Mouse (Mus musculus): ENCODE results near the gene Gm11985. TPM values are rescaled to one million over a fixed set of nuclear protein-coding genes. Genes with fewer than 3 reads are reported as not detected.

Gene Gm11985
- polyA plus RNA-seq, 1 experiment from 2014 or later, result not detected

DNA sequence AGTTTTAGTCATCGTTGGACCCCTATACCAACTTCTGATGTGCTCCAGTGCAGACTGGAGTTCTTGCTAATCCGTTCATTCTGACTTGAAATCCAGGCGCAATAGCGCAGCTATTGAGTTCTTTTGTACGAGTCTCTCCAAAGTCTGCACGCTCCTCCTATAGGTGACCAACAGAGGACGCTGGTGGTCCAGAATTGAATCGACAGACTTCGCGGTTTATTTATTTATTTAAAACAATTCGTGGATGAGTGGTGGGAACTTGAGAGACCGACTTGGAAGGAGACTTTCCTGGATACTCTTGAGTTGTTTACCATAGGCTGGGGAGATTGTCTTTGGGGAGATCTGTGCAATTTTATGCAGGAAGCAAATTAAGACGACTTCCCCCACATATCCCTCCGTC, 26.4 kb upstream of the Gm11985 start:
- H3K4me3 ChIP-seq, result peak overlapping the region; percentile 76
- peak; percentile 69 for DNase-seq (ENCODE audit: low spot score)
- peaks cover 44% of the 10 kb centered on the region for H3K27me3 ChIP-seq (ENCODE audit: insufficient read depth, poor library complexity, severe bottlenecking)
- 9% methylated on average over 14 of the region's 14 CpGs for WGBS
- H3K9me3 ChIP-seq, result no peaks in the 10 kb centered on the region
- H3K27ac ChIP-seq, result no peak overlapping the region
- H3K4me1 ChIP-seq (replicated peaks), result peaks cover 35% of the 10 kb centered on the region
- H3K36me3 ChIP-seq, result no peaks in the 10 kb centered on the region

DNA sequence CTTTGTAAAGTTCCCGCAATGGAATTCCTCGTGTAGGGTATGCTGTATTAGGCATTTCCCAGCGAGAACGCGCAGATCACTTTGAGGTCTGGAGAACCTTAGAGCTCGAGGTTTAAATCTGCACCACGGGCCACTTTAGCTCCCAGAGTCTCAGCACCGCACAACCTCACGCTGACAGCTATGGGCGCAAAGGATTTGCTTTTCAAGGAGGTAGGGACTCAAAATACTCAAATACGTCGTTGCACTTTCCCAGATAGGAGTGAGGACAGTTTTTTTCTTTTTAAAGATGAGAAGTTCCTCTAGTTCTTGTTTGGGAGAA, 25.9 kb upstream of the Gm11985 start:
- WGBS, result 2% methylated on average over 12 of the region's 12 CpGs
- Histone ChIP-seq H3K4me1 (replicated peaks) (peaks cover 35% of the 10 kb centered on the region), H3K9me3 (no peaks in the 10 kb centered on the region), H3K27me3 (ENCODE audit: insufficient read depth, poor library complexity, severe bottlenecking) (peaks cover 44% of the 10 kb centered on the region), H3K27ac (no peak overlapping the region), H3K36me3 (no peaks in the 10 kb centered on the region), H3K4me3 (peak overlapping the region; percentile 76)
- DNase-seq (ENCODE audit: low spot score), result no peak

DNA sequence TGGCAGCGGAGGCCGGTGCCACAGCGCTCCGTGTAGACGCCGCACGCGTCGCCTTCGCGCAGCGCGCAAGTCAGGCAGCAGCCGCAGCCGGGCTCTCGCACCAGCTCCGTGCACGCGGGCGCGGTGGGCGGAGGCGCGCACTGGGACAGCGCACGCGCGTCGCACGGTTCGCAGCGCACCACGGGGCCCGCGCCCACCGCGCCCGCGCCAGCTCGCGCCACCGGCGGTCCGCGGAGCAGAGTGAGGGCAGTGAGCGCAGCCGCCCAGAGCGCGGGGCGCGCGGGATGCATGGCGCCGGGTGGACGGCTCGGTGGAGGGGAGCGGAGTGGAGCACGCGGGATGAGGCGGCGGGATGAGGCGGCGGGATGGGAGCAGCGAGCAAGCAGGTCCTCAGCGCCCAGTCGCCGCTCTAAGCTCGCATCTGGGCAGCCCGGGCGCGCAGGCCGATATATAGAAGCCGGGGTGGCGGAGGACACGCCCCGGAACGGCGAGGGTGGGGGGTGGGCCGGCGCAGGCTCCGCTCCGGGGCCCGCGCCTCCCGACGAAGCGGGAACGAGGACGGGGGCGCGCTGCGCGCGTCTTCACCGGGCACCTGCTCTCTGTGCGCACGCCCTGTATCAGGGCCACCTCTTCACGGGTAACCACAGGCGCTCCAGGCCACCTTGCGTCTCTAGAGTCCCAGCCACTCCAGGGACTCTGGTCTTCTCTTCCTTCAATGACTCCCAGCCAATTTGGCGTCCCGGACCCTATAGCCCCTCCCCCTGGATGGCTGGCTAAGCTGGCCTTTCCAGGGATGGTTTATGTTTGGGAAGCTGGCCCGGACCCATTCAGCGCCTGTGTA, 25.4 kb upstream of the Gm11985 start, which contains the start of gene Igfbp3:
Igfbp3 (minus strand) TSS at position 423 of the 841 bp plus-strand sequence.
- peaks cover 44% of the 10 kb centered on the region for H3K27me3 ChIP-seq (ENCODE audit: insufficient read depth, poor library complexity, severe bottlenecking)
- H3K36me3 ChIP-seq, result no peaks in the 10 kb centered on the region
- peak; percentile 65 for DNase-seq (ENCODE audit: low spot score)
- no peaks in the 10 kb centered on the region for H3K9me3 ChIP-seq
- peaks cover 35% of the 10 kb centered on the region for H3K4me1 ChIP-seq (replicated peaks)
- H3K27ac ChIP-seq, result peak within 1 kb of the TSS; percentile 84
- H3K4me3 ChIP-seq, result peak within 1 kb of the TSS; percentile 76
- under 1% methylated on average over 104 of the region's 104 CpGs for WGBS

DNA sequence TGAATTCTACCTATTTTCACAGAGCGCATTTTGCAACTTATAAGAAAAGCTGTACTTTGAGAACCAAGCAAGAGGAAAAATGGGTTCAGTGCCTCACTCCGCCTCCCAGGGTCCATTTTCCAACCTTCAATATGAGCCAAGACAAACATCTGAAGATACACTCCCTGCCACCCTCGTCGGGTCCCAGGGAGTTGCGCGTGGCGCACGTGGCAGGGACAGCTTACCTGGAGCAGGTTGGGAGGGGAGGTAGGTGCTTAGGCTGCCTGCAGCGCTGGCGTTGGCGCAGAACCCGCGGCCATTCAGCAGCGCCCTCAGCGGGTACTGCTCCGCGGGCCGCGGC, 24.8 kb upstream of the Gm11985 start:
- Histone ChIP-seq H3K4me1 (replicated peaks) (peaks cover 35% of the 10 kb centered on the region), H3K27ac (peak overlapping the region; percentile 84; the same call in 1 of the 2 replicates), H3K27me3 (ENCODE audit: insufficient read depth, poor library complexity, severe bottlenecking) (peaks cover 44% of the 10 kb centered on the region), H3K9me3 (no peaks in the 10 kb centered on the region), H3K36me3 (no peaks in the 10 kb centered on the region), H3K4me3 (peak overlapping the region; percentile 76)
- DNase-seq (ENCODE audit: low spot score), result peak; percentile 18
- WGBS, result 2% methylated on average over 19 of the region's 19 CpGs

DNA sequence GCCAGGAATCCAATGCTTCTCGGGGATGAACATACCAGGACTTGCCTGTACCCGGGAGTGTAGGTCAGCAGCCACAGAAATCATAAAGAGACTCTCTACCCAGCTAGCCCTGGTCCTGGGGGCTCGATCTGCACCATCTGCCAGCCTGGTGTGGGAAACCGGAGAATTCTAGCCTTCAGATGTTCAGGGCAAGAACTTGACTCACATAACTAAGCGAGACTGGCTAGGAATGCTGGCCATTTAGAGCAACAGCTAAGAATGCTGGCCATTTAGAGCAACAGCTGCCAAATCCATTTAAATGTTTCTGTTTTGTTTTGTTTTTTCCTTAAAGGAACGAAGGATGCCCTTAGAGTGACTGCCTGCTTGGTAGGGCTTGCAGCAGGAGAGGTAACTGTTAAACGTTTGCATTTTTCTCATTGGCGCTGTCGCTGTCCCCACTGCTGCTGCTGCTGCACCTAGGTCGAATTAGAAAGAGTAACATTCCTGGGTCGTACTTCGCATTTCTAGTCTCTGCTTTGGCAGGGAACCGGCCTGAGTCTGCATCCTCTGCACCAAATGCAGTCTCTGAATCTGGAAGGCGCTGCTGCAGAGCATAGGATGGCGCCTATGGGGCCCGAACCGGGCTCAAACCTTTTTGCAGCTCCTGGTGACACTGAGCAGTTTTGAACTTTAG, 23.9 kb upstream of the Gm11985 start:
- peak overlapping the region; percentile 76 for H3K4me3 ChIP-seq
- H3K4me1 ChIP-seq (replicated peaks), result peaks cover 35% of the 10 kb centered on the region
- H3K36me3 ChIP-seq, result no peaks in the 10 kb centered on the region
- H3K27me3 ChIP-seq (ENCODE audit: insufficient read depth, poor library complexity, severe bottlenecking), result peaks cover 44% of the 10 kb centered on the region
- H3K27ac ChIP-seq, result no peak overlapping the region
- 20% methylated on average over 17 of the region's 17 CpGs for WGBS
- DNase-seq (ENCODE audit: low spot score), result peak; percentile 34
- H3K9me3 ChIP-seq, result no peaks in the 10 kb centered on the region

DNA sequence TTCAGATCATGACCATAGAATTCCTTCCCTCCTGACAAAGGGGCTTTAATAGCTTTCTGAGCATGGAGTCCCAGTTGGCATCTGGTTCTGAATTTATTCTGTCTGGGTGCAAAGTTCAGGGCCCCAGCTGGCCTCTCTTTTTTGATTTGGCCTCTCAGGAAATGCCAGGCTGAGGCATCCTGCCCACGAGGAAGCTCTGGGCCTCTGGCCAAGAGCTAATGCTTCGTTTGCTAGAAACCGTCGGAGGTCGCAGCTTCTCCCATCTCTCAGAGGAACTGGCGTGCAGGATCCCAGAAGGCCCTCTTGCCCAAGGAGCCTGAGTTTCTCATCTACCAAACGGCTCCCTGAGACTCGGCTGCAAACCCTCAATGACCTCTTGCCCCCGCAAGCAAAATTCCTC, 22.8 kb upstream of the Gm11985 start:
- Histone ChIP-seq H3K9me3 (no peaks in the 10 kb centered on the region), H3K27me3 (ENCODE audit: insufficient read depth, poor library complexity, severe bottlenecking) (peaks cover 44% of the 10 kb centered on the region), H3K36me3 (no peaks in the 10 kb centered on the region), H3K4me1 (replicated peaks) (peaks cover 35% of the 10 kb centered on the region), H3K27ac (no peak overlapping the region), H3K4me3 (no peak overlapping the region)
- WGBS, result 33% methylated on average over 9 of the region's 9 CpGs
- peak; percentile 23 for DNase-seq (ENCODE audit: low spot score)

DNA sequence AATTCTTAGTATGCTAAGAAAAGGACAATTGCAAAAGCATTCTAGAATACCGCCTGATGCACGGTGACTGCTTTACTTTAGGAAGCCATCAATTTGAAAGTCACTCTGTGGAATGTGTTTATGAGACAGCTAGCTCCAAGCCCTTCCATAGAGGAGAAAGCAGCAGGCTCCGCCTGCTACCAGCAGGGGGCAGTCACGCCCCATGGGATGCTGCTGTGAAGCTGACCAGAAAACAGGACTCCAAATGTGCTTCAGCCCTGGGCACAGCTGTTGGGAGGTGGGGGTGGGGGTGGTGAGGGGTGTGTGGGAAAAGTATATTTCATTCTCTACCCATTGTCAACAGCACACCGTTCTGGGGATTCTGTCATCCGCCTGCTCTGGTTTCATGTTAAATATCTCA, 22.0 kb upstream of the Gm11985 start:
- Histone ChIP-seq H3K4me1 (replicated peaks) (peaks cover 35% of the 10 kb centered on the region), H3K27ac (no peak overlapping the region), H3K9me3 (no peaks in the 10 kb centered on the region), H3K27me3 (ENCODE audit: insufficient read depth, poor library complexity, severe bottlenecking) (peaks cover 44% of the 10 kb centered on the region), H3K36me3 (no peaks in the 10 kb centered on the region), H3K4me3 (no peak overlapping the region)
- DNase-seq (ENCODE audit: low spot score), result peak; percentile 79
- 28% methylated on average over 6 of the region's 6 CpGs for WGBS

DNA sequence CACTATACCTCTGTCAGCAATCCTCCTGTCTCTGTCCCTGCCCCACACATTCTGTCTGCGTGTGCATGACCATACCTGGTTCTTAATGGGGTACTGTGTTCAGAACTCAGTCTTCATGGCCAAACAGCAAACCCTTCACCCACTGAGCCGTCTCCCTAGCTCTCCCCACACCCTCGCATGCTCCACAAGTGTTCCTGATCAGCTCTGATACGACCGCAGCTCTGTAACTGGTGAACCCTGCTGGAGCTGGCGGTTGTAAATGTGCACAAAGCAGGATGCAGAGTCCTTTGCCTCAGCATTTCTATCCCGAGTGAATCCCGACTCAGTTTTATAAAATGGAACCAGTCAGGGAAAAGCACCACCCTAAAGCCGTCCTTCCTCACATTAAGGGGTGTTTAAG, 15.5 kb upstream of the Gm11985 start:
- Histone ChIP-seq H3K36me3 (no peaks in the 10 kb centered on the region), H3K4me3 (no peak overlapping the region), H3K4me1 (replicated peaks) (no peaks in the 10 kb centered on the region), H3K9me3 (no peaks in the 10 kb centered on the region), H3K27ac (no peak overlapping the region), H3K27me3 (ENCODE audit: insufficient read depth, poor library complexity, severe bottlenecking) (no peaks in the 10 kb centered on the region)
- DNase-seq (ENCODE audit: low spot score), result no peak
- 90% methylated on average over 9 of the region's 9 CpGs for WGBS

DNA sequence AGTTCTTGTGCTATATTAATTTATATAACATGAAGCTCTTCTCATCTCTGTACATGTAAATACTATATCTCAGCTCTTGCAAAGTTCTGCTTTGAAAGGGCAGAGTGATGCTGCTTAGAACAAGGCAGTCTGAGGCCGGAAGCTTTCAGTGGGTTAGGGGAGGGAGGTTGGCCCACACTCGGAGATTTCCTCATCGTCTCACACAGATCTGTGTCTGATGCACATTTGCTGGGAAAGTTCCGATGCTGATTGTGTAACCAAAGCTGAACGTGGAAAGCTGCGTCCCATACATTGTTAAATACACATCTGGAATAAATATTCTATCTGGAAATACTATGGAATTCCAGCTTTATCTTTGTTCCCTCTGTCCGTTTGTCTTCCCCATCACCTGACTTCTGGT, 13.8 kb upstream of the Gm11985 start:
- Histone ChIP-seq H3K27me3 (ENCODE audit: insufficient read depth, poor library complexity, severe bottlenecking) (no peaks in the 10 kb centered on the region), H3K9me3 (no peaks in the 10 kb centered on the region), H3K4me3 (no peak overlapping the region), H3K27ac (no peak overlapping the region), H3K36me3 (no peaks in the 10 kb centered on the region), H3K4me1 (replicated peaks) (peaks cover 10% of the 10 kb centered on the region)
- WGBS, result 89% methylated on average over 7 of the region's 7 CpGs
- no peak for DNase-seq (ENCODE audit: low spot score)

DNA sequence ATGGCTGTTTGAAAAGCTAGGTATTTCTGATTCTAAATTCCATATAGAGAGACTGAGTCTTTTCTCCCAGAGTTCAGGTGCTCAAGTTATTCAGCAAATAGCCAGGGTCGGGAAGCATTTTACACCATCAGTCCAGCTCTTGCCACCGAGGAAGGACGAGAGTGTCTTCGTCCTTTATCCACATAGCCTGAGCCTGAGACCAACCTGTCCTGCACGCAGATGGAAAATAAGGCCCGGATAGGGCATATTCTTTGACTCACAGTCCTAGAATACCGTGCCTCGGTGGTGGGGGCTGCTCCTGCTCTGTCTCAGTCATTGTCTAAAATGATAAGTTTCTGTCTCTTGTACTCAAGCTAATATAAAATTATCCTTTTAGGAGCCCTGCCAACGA, 12.0 kb upstream of the Gm11985 start:
- Histone ChIP-seq H3K27ac (no peak overlapping the region), H3K36me3 (no peaks in the 10 kb centered on the region), H3K27me3 (ENCODE audit: insufficient read depth, poor library complexity, severe bottlenecking) (no peaks in the 10 kb centered on the region), H3K4me1 (replicated peaks) (peaks cover 12% of the 10 kb centered on the region), H3K4me3 (no peak overlapping the region), H3K9me3 (no peaks in the 10 kb centered on the region)
- WGBS, result 85% methylated on average over 9 of the region's 9 CpGs
- no peak for DNase-seq (ENCODE audit: low spot score)

DNA sequence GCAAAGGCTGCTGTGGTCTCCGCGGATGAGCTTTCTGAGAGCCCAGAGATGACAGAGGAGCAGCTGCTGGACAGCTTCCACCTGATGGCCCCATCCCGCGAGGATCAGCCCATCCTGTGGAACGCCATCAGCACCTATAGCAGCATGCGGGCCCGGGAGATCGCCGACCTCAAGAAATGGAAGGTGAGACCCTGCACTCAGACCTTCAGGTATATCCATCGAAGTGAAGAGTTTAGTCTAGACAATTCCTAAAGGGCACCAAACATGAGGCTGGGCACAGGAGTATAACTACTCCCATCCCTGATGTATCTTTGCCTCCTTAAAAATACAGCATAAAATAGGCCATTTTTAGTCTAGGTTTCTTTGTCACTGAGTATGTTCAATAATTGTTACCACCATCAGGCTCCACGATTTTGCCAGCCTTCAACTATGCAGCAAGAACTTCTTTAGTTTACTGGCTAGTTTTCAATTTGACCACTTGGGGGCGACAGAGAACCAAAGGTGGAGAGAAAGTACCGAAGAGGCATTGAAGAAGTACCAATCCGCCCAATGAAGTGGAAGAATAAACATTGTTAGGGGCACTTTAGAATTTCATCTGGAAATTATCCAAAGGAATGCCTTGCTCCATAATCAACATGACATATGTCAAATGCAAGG, 11.5 kb upstream of the Gm11985 start:
- Histone ChIP-seq H3K27ac (no peak overlapping the region), H3K27me3 (ENCODE audit: insufficient read depth, poor library complexity, severe bottlenecking) (no peaks in the 10 kb centered on the region), H3K4me3 (no peak overlapping the region), H3K9me3 (no peaks in the 10 kb centered on the region), H3K4me1 (replicated peaks) (peaks cover 12% of the 10 kb centered on the region), H3K36me3 (no peaks in the 10 kb centered on the region)
- 56% methylated on average over 14 of the region's 14 CpGs for whole genome bisulfite sequencing
- DNase-seq (ENCODE audit: low spot score), result peak; percentile 33

DNA sequence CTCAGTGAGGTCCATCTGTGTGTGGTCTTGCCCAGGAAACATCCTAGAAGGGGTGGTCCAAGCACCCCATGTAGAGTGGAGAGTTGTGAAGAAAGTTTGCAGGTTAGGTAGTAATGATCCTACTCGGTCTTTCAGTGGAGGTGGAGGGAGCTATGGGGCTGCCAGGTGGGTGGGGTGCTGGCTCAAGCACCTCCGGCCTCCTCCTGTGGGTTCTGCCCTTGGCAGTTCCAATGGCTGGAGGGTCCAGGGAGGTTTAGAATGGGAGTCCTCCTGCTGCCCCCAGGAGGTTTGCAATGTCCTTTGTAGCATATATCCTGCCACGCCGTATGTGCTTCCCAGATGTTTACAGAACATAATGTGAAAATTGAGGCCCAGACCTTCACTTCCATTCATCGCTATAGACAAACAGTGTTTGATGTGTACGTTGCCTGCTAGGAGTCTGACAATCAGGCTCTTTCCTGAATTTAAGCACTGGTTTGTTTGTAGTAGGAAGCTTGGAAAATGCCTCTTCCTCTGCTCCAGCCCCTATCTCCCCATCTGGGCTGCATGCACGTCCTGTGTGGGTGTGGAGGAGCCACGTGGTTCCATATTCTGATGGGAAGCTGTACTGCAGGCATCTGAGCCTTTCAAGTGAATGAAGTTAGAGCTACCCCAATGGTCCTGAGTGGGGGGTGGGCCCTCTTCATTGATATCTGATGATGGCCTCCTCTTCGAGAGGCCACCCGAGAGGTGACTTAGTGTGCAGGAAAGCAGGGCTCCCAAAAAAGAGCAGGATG, 10.3 kb upstream of the Gm11985 start:
- no peak for DNase-seq (ENCODE audit: low spot score)
- H3K27ac ChIP-seq, result 0 out of 2 replicates have a peak overlapping the region, but pooled peaks have one; percentile 23
- no peaks in the 10 kb centered on the region for H3K36me3 ChIP-seq
- no peak overlapping the region for H3K4me3 ChIP-seq
- no peaks in the 10 kb centered on the region for H3K9me3 ChIP-seq
- peaks cover 12% of the 10 kb centered on the region for H3K4me1 ChIP-seq (replicated peaks)
- no peaks in the 10 kb centered on the region for H3K27me3 ChIP-seq (ENCODE audit: insufficient read depth, poor library complexity, severe bottlenecking)
- WGBS, result 82% methylated on average over 10 of the region's 10 CpGs

Measured in hindbrain, embryonic 10.5 days (tissue).